Mouse (Mus musculus) frontal cortex, postnatal 36 days (tissue): ENCODE data around the gene Zkscan17.

Experiments
- DNase-seq, 2 experiments: peaks; one replicate each; pipeline ENCODE4 v3.0.0; 2022; ENCODE audit warnings: low spot score in 2 of 2

The Zkscan17 gene

DNA sequence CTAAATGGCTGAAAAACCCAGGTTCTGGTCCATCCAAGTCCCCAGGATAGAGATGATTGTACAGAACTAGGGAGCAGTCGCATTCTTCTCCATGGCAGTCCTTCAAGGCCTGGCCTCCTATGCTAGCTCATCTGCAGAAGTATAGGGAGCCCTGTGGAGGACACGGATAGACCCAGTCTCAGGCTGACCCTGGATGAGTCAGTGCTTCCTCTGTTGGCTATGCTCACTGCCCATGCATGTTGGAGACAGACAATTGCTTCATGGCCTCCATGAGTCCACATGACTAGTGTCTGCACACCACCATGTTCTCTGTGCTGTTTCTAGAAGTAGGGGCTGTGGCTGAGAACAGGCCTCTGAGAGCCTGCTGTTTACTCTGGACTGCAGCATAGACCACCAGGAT, 70.2 kb downstream of the Zkscan17 start:
- DNase-seq, result no peak

DNA sequence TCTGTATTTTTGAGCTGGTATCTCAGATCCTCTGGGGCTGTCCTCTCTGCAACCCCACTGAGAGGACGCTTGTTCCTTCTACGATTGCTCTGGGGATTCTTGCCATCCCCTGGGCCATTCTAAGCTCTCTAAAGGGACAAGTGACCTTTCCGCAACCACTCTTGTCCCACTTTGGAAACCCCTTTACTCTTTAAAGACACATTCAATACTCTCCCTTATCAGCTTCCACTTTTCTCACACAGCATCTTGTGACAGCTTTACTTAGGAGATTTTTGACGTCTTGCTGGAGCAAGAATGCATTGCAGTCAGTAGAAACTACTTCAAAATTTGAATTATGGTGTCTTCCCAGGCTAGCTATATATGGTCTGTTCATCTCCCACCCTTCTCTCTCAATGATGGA, 75.5 kb downstream of the Zkscan17 start, which contains the start of gene Snap47:
Gene Snap47 (minus strand): TSS at position 101 of the 400 bp plus-strand sequence.
- DNase-seq, result no peak

DNA sequence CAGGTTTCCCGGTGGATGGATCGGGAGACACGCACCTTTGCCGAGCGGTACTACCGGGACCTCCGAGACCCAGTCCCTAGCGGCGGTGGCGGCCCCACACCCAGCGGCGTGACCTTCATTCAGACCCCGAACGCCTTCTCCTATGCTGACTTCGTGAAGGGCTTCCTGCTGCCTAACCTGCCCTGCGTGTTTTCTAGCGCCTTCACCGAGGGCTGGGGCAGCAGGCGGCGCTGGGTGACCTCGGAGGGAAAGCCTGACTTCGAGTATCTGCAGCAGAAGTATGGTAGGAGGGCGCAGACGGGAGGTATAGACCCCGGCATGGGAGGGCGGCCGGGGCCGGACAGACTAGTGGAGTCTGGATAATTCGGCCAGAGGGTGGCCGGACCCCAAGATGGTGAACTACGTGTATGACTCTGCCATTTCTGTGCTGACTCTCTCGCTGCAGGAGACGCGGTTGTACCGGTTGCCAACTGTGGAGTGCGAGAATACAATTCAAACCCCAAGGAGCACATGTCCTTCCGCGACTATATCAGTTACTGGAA, 76.2 kb downstream of the Zkscan17 start:
- peak in 1 of 2 experiments; percentile 24 for DNase-seq

DNA sequence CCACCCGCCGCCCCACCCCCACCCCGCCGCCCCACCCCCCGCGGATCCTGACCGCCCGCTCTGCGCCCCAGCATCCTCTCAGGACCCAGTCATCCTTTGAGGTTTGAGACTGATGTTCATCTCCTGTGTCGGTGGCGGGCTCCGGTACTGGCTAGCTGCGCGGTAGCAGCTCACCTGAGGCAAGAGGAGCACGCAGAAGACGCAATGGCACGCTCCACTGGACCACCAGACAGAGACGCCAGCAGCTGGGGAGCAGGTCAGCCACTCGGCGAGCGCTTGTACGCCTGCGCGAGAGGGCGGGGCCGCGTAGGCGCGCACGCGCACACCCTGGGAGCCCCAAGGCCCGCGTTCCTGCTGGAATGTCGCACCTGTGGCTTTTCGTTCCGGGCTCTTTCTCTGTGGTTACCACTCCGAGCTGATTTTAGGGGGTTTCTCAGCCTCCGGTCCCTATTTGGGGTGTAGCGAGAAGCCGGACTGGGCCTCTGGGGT, 76.8 kb downstream of the Zkscan17 start, which contains the start of gene Jmjd4:
Gene Jmjd4 (plus strand): TSS at position 305 of the 489 bp plus-strand sequence.
- peak; percentile 93 to 95 for DNase-seq

DNA sequence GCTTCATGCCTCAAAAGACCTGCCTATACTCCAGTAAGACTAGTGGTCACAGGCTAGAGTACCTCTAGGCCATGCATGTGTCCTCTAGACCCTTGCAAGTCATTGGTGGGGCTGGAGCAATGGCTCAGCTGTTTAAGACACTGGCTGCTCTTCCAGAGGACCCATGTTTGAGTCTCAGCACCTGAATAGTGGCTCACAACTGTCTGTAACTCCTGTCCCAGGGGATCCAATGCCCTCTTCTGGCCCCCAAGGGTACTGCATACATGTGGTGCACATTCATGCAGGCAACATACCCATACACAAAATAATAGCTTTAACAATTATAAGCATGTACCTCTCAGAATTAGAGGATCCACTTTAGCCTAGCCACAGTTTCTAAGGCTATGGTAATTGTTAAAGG, 83.4 kb downstream of the Zkscan17 start:
- no peak for DNase-seq

DNA sequence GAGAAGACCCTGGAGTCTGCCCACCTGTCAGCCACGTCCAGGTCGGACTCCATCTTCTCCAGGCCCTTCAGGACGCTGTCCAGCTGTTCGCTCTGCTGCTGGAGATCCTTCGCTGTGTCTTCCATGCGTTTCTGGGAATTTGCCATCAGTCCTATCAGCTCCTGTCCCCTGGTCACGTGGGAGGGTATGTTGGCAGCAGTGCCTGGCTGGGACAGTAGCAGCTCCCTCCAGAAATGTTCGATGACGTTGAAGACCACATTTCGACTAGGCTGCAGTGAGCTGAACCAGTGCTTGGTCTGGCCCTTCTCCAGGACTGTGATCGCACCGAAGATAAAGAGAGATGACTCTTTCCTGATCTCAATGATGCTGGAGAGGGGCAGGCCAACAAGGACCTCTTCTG, 88.6 kb downstream of the Zkscan17 start:
- no peak for DNase-seq
